Mouse (Mus musculus) thymus, adult 2 months (tissue): ENCODE data around the gene Bpifb9a.
"Not testable (repeated sequence)": the region's sequence is repeated elsewhere in the genome, so short reads cannot be mapped to it uniquely, and the experiment has no call there.

Source experiments
- CTCF ChIP-seq: fragments of 200-500 bp; IDR thresholded peaks from 2 replicates; pipeline ENCODE4 v1.5.1; 2012; ENCODE audit warnings: mild to moderate bottlenecking, control low read depth, low read length, moderate library complexity, borderline replicate concordance; ENCODE audit not compliant: control insufficient read depth, poor library complexity, insufficient read depth; ENCODE audit errors: extremely low read depth
- POLR2A ChIP-seq: fragments of 200-500 bp; IDR thresholded peaks from 2 replicates; pipeline ENCODE4 v1.6.1; 2012; ENCODE audit warnings: mild to moderate bottlenecking, low read length, control low read depth, moderate library complexity; ENCODE audit not compliant: control insufficient read depth, poor library complexity, insufficient read depth; ENCODE audit errors: extremely low read depth

- not testable (repeated sequence) for TF ChIP-seq CTCF, POLR2A
Measured at GRCm38 (mm10) chr2:154242726-154243125, 14.9 kb upstream of the Bpifb9a start.
